Mouse (Mus musculus) heart, postnatal 0 days (tissue): ENCODE results near the gene Ppp6c.

Source experiments
- CTCF ChIP-seq: IDR thresholded peaks from 2 replicates; pipeline ENCODE4 v1.5.1; 2016; ENCODE audit warnings: antibody characterized with exemption, control low read depth, low read depth
- EP300 ChIP-seq: IDR thresholded peaks from 2 replicates; pipeline ENCODE4 v1.6.1; 2016; ENCODE audit warnings: antibody characterized with exemption, low read depth

- TF ChIP-seq CTCF (no peak), EP300 (no peak)
Measured at GRCm38 (mm10) chr2:39217150-39217549, 9.1 kb downstream of the Ppp6c start.
